Mouse (Mus musculus): ENCODE results near the gene Garnl3.

DNA sequence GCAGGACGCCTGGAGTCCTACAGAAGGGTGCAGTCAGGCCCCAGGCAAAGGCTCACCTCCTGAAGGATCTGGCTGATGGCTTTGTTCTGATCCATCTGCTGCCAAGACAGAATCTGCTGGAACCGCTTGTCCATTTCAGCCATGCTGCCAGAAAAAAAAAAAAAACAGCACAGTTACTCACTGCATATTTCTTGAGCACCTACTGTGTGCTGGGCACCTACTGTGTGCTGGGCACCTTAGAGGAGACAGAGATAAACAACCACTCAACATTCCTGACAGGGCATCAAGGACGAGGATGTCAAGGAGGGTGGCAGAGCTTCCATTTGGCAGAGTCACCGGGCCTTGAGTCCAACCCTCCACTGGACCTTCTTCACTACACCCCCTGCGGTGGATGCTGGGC is 192.7 kb downstream of the Garnl3 start:
- no peak for TF ChIP-seq CTCF (IDR thresholded peaks at IDR 0.05; ENCODE audit: low read depth)
- no peak for TF ChIP-seq EP300 (IDR thresholded peaks at IDR 0.05; ENCODE audit: low read depth)
